Mouse (Mus musculus) E14TG2a.4 (cell line): ENCODE measurements around the gene Ncbp1.

ENCODE experiments used
- CTCF ChIP-seq: conservative IDR thresholded peaks from 2 replicates; pipeline ENCODE4 v1.5.1; 2014; ENCODE audit warnings: low read length
- NANOG ChIP-seq: IDR thresholded peaks from 2 replicates; pipeline ENCODE4 v1.6.1; 2014; ENCODE audit warnings: borderline replicate concordance, low read length, mixed read lengths
- POU5F1 ChIP-seq: IDR thresholded peaks from 2 replicates; pipeline ENCODE4 v1.6.1; 2014; ENCODE audit warnings: low read length, borderline replicate concordance

DNA sequence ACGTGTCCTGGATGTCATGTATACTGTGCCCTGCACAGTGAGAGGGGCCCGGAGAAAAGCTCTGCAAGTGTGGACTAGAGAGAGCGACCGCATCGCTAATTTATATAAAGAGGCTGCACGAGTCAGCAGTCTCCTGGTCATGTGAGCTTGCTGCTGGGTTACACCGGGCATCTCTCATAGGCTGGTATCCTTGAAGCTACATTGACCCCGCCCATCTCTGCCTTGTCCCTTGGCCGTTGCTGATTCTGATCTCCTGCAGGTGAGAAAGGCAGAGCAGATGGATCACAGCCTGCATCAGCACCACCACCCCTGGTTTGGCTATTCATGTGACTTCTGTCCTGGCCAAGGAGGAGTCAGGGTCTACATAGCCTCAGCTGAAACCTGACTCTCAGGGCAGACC lies 39.3 kb upstream of the Ncbp1 start:
- TF ChIP-seq CTCF (no peak), NANOG (no peak), POU5F1 (no peak)
